Mouse (Mus musculus) forebrain, embryonic 16.5 days (tissue): ENCODE measurements around the gene Pla2g4e. TPM values are rescaled to one million over a fixed set of nuclear protein-coding genes. Genes with fewer than 3 reads are reported as not detected.

ENCODE experiments used
- ATAC-seq: fragments of 200-750 bp; cut with Nextera tagmentation; 2 replicates; pipeline ENCODE4 v1.8.0; 2017; ENCODE audit warnings: mild to moderate bottlenecking, moderate library complexity
- H3K27ac ChIP-seq: fragments of 300-500 bp; sonication (generic); 2 replicates; pipeline ENCODE4 v1.5.1; 2014; ENCODE audit warnings: low read length, control low read depth
- H3K27me3 ChIP-seq: fragments of 300-500 bp; sonication (generic); replicated peaks from 2 replicates; pipeline ENCODE4 v1.6.1; 2014; ENCODE audit warnings: low read length; ENCODE audit not compliant: control insufficient read depth, insufficient read depth
- H3K36me3 ChIP-seq: fragments of 300-500 bp; sonication (generic); 2 replicates; pipeline ENCODE4 v1.6.1; 2014; ENCODE audit not compliant: control insufficient read depth, insufficient read depth
- H3K4me1 ChIP-seq: fragments of 300-500 bp; sonication (generic); replicated peaks from 2 replicates; pipeline ENCODE4 v1.6.1; 2014; ENCODE audit warnings: low read length; ENCODE audit not compliant: control insufficient read depth, insufficient read depth
- H3K4me2 ChIP-seq: fragments of 300-500 bp; sonication (generic); 2 replicates; pipeline ENCODE4 v1.6.1; 2014; ENCODE audit warnings: mild to moderate bottlenecking, low read length, control low read depth
- H3K4me3 ChIP-seq: fragments of 300-500 bp; sonication (generic); replicated peaks from 2 replicates; pipeline ENCODE4 v1.5.1; 2014; ENCODE audit warnings: mild to moderate bottlenecking, low read length, control low read depth
- H3K9ac ChIP-seq: fragments of 300-500 bp; sonication (generic); replicated peaks from 2 replicates; pipeline ENCODE4 v1.6.1; 2014; ENCODE audit warnings: low read depth, low read length, control low read depth
- H3K9me3 ChIP-seq: fragments of 300-500 bp; sonication (generic); 2 replicates; pipeline ENCODE4 v1.6.1; 2016; ENCODE audit warnings: low read length; ENCODE audit not compliant: control insufficient read depth
- WGBS: fragments of 180-500 bp; shearing (Covaris S2); extraction: QIAGEN DNeasy Blood & Tissue Kit; methylation state at CpG from one replicate; pipeline ENCODE4 v1.1.7; 2014; 5-methylcytosine and 5-hydroxymethylcytosine counted together
- polyA plus RNA-seq: library from polyadenylated mRNA; unstranded; fragments of >200 nt; fragmentation: Nextera tagmentation; extraction: Ambion mirVana; gene quantifications from 2 replicates; pipeline ENCODE4 v1.2.1, GENCODE M21; 2015

Pla2g4e gene
- polyA plus RNA-seq, 1 experiment from 2014 or later: 3.4 TPM

- ATAC-seq: no peak
- Histone ChIP-seq H3K27ac (no peak overlapping the region), H3K4me2 (no peak overlapping the region), H3K9ac (no peak overlapping the region), H3K4me3 (no peak overlapping the region), H3K9me3 (no peaks in the 10 kb centered on the region), H3K36me3 (no peaks in the 10 kb centered on the region), H3K27me3 (no peaks in the 10 kb centered on the region), H3K4me1 (no peaks in the 10 kb centered on the region)
- 89% methylated on average over 2 of the region's 2 CpGs for WGBS
Measured at GRCm38 (mm10) chr2:120124946-120125345, 120.2 kb downstream of the Pla2g4e start.

GRCm38 (mm10) chr2:120124096-120124495, 121.0 kb downstream of the Pla2g4e start:
- Histone ChIP-seq H3K9ac (no peak overlapping the region), H3K36me3 (no peaks in the 10 kb centered on the region), H3K9me3 (no peaks in the 10 kb centered on the region), H3K4me3 (no peak overlapping the region), H3K27me3 (no peaks in the 10 kb centered on the region), H3K4me2 (no peak overlapping the region), H3K4me1 (no peaks in the 10 kb centered on the region), H3K27ac (no peak overlapping the region)
- no peak for ATAC-seq
- 58% methylated on average over 1 of the region's 1 CpGs for WGBS

- no peaks in the 10 kb centered on the region for H3K9me3 ChIP-seq
- WGBS: 88% methylated on average over 6 of the region's 6 CpGs
- no peaks in the 10 kb centered on the region for H3K4me1 ChIP-seq
- H3K27me3 ChIP-seq: no peaks in the 10 kb centered on the region
- no peak overlapping the region for H3K4me2 ChIP-seq
- H3K27ac ChIP-seq: no peak overlapping the region
- no peak for ATAC-seq
- no peak overlapping the region for H3K9ac ChIP-seq
- no peaks in the 10 kb centered on the region for H3K36me3 ChIP-seq
- H3K4me3 ChIP-seq: no peak overlapping the region
Measured at GRCm38 (mm10) chr2:120122983-120123382, 122.2 kb downstream of the Pla2g4e start.

GRCm38 (mm10) chr2:120117346-120117745, 127.8 kb downstream of the Pla2g4e start:
- no peaks in the 10 kb centered on the region for H3K4me1 ChIP-seq
- H3K27ac ChIP-seq: no peak overlapping the region
- no peak overlapping the region for H3K4me3 ChIP-seq
- H3K9ac ChIP-seq: no peak overlapping the region
- H3K4me2 ChIP-seq: no peak overlapping the region
- no peaks in the 10 kb centered on the region for H3K9me3 ChIP-seq
- no peak for ATAC-seq
- 96% methylated on average over 6 of the region's 6 CpGs for WGBS
- H3K36me3 ChIP-seq: no peaks in the 10 kb centered on the region
- H3K27me3 ChIP-seq: no peaks in the 10 kb centered on the region

Other genes starting within 250 kb of the Pla2g4e start
- gene Jmjd7, start 217.9 kb downstream of the Pla2g4e start, polyA plus RNA-seq: 16.2 and 17.4 TPM in 2 replicates
- gene Gm28042, start 217.8 kb downstream of the Pla2g4e start, polyA plus RNA-seq: 4.6 and 7.2 TPM in 2 replicates
- gene Pla2g4b, start 211.9 kb downstream of the Pla2g4e start, polyA plus RNA-seq: 2.4 and 4.0 TPM in 2 replicates
- 9.7 and 11.9 TPM in 2 replicates for gene Ehd4, start 90.7 kb downstream of the Pla2g4e start, polyA plus RNA-seq
- gene Pla2g4d, start 43.9 kb upstream of the Pla2g4e start, polyA plus RNA-seq: 0.06 TPM in 1 of 2 replicates, not detected in the other
- gene Pla2g4f, start 68.8 kb upstream of the Pla2g4e start, polyA plus RNA-seq: not detected in 2 replicates
- gene Vps39, start 107.8 kb upstream of the Pla2g4e start, polyA plus RNA-seq: 54.4 and 55.0 TPM in 2 replicates
- gene Ganc, start 158.6 kb upstream of the Pla2g4e start, polyA plus RNA-seq: 7.0 and 8.3 TPM in 2 replicates
- gene Tmem87a, start 158.8 kb upstream of the Pla2g4e start, polyA plus RNA-seq: 6.0 and 7.2 TPM in 2 replicates
- 0.37 TPM in 2 replicates for gene Capn3, start 210.7 kb upstream of the Pla2g4e start, polyA plus RNA-seq